Mouse (Mus musculus) activated CD4-positive, CD25-positive, alpha-beta regulatory T cell, adult 9 weeks (primary cell): Measurements from ENCODE around the gene Prkd1. TPM values are rescaled to one million over a fixed set of nuclear protein-coding genes. Genes with fewer than 3 reads are reported as not detected.

ENCODE experiments used
- polyA plus RNA-seq: library from polyadenylated mRNA; unstranded; fragments of 100-300 nt; shearing (Covaris generic); gene quantifications from one replicate; pipeline ENCODE4 v1.2.1, GENCODE M21; 2017

Prkd1 gene
- polyA plus RNA-seq, result not detected

GRCm38 (mm10) chr12:50648671-50649541 lies at the start of gene Prkd1:
Gene Prkd1 (minus strand): TSS chr12:50649098.

